Comparison of ENCODE assay signal across 10 mouse cellular contexts in genomic region chr4:49624969-49625368, GRCm38 (mm10). TPM values are rescaled to one million over a fixed set of nuclear protein-coding genes. Genes with fewer than 3 reads are reported as not detected.
"Had no signal": no experiment of that assay in that cellular context is flagged by ENCODE, and none has a peak within 500 bp of the region (broad histone marks: within the 10 kb centered on the region; RNA-seq: fewer than 3 reads in every experiment).

No protein-coding gene starts in this region.

RNA-seq across cellular contexts. Expression of gene Tmem246, which starts 27.3 kb away (rescaled TPM):
- polyA plus RNA-seq: inflammation-experienced regulatory T-cells, adult 6 months had no signal

RNA-seq across cellular contexts. Expression of gene Ppp3r2, which starts 56.9 kb away (rescaled TPM):
- polyA plus RNA-seq: heart, embryonic 14.5 days; heart, embryonic 15.5 days; heart, embryonic 16.5 days; heart, postnatal 0 days; hindbrain, embryonic 11.5 days; inflammation-experienced regulatory T-cells, adult 6 months; intestine, postnatal 0 days; kidney, embryonic 14.5 days; kidney, postnatal 0 days; large intestine, adult 2 months had no signal
